Mouse (Mus musculus) heart, postnatal 36 days (tissue): Measurements from ENCODE around the gene Hmx3. TPM values are rescaled to one million over a fixed set of nuclear protein-coding genes. Genes with fewer than 3 reads are reported as not detected.

Experiments used
- DNase-seq, 2 experiments: peaks; one replicate each; pipeline ENCODE4 v3.0.0; 2021 to 2022
- intact Hi-C: fragments of 180-260 bp; cut with DNase I; formaldehyde crosslinking; loops from one replicate; pipeline ENCODE4 v1.15.1; 2025
- total RNA-seq, 2 experiments: library from RNA; stranded (reverse); gene quantifications; 2 replicates each; pipeline ENCODE4 v1.2.3; 2021

Gene Hmx3
- total RNA-seq, 2 experiments from 2014 or later, result not detected

- peak in 1 of 2 experiments; percentile 25 for DNase-seq
- intact Hi-C loops, result loop anchor here (1.0 to 10.0 kb wide), 4 partner anchors 10 to 1300 kb away; partner anchors contain the start of genes Abraxas2, Acadsb, Eef1akmt2 and Ikzf5
Measured at GRCm38 (mm10) chr7:131554341-131555180, 11.9 kb downstream of the Hmx3 start.

GRCm38 (mm10) chr7:131555301-131556081 lies 12.8 kb downstream of the Hmx3 start:
- DNase-seq, result peak in 1 of 2 experiments; percentile 61
- intact Hi-C loops, result loop anchor here (1.0 to 10.0 kb wide), 3 partner anchors 11 to 1299 kb away; partner anchors contain the start of genes Abraxas2, Acadsb, Eef1akmt2 and Ikzf5

- intact Hi-C loops, result loop anchor here (5.0 to 10.0 kb wide), 2 partner anchors 144 to 1299 kb away; partner anchors contain the start of genes Abraxas2, Acadsb, Eef1akmt2 and Ikzf5
- no peak for DNase-seq
Measured at GRCm38 (mm10) chr7:131556116-131556515, 13.4 kb downstream of the Hmx3 start.

GRCm38 (mm10) chr7:131556541-131557271 lies 14.0 kb downstream of the Hmx3 start:
- DNase-seq, result peak in 1 of 2 experiments; percentile 53
- intact Hi-C loops, result loop anchor here (5.0 to 10.0 kb wide), 2 partner anchors 144 to 1298 kb away; partner anchors contain the start of genes Abraxas2, Acadsb, Eef1akmt2 and Ikzf5

- no peak for DNase-seq
- intact Hi-C loops, result loop anchor here (5.0 to 10.0 kb wide), 2 partner anchors 145 to 1297 kb away; partner anchors contain the start of genes Abraxas2, Acadsb, Eef1akmt2 and Ikzf5
Measured at GRCm38 (mm10) chr7:131557751-131558150, 15.1 kb downstream of the Hmx3 start.

GRCm38 (mm10) chr7:131559986-131560696 lies 17.5 kb downstream of the Hmx3 start, which contains the start of gene Bub3:
Bub3 (plus strand) TSS chr7:131560222.
- DNase-seq, result peak; percentile 86 to 93
- intact Hi-C loops, result loop anchor here (5.0 to 10.0 kb wide), 4 partner anchors 148 to 1295 kb away; partner anchors contain the start of genes 2310057M21Rik, Abraxas2, Acadsb and Eef1akmt2

GRCm38 (mm10) chr7:131560697-131561042 lies 18.0 kb downstream of the Hmx3 start:
- intact Hi-C loops, result loop anchor here (5.0 kb wide), 2 partner anchors 198 to 693 kb away; partner anchors contain the start of genes 2310057M21Rik and Plekha1
- no peak for DNase-seq

GRCm38 (mm10) chr7:131575246-131575645 lies 32.6 kb downstream of the Hmx3 start:
- DNase-seq, result no peak
- intact Hi-C loops, result no loop called here

- no peak for DNase-seq
- intact Hi-C loops, result no loop called here
Measured at GRCm38 (mm10) chr7:131582178-131582577, 39.5 kb downstream of the Hmx3 start.

GRCm38 (mm10) chr7:131585551-131585950 lies 42.9 kb downstream of the Hmx3 start:
- intact Hi-C loops, result no loop called here

More at GRCm38 (mm10) chr7:131585551-131585950, 42.9 kb downstream of the Hmx3 start:
- DNase-seq, result no peak

Other genes with a start within 250 kb of the Hmx3 start
- gene Cuzd1, start 220.6 kb upstream of the Hmx3 start, total RNA-seq, result under 1 TPM; 0.33 to 0.38 TPM
- not detected for gene Fam24b, start 213.4 kb upstream of the Hmx3 start, total RNA-seq
- not detected for gene Fam24a, start 209.0 kb upstream of the Hmx3 start, total RNA-seq
- gene 2310057M21Rik, start 180.1 kb upstream of the Hmx3 start, total RNA-seq, result 10 to 100 TPM; 11.9 to 14.1 TPM
- gene Pstk, start 171.7 kb upstream of the Hmx3 start, total RNA-seq, result 10 to 100 TPM; 43.1 to 47.8 TPM
- 10 to 100 TPM; 34.2 to 37.2 TPM for gene Ikzf5, start 132.3 kb upstream of the Hmx3 start, total RNA-seq
- gene Acadsb, start 132.3 kb upstream of the Hmx3 start, total RNA-seq, result 100 to 1,000 TPM; 204 to 213 TPM
- not detected for gene Hmx2, start 5.9 kb downstream of the Hmx3 start, total RNA-seq
- 10 to 100 TPM; 26.6 to 34.1 TPM for gene Bub3, start 17.4 kb downstream of the Hmx3 start, total RNA-seq